ENCODE assay signal across 8 mouse cellular contexts in genomic region chr1:94034984-94035743, GRCm38 (mm10). TPM values are rescaled to one million over a fixed set of nuclear protein-coding genes. Genes with fewer than 3 reads are reported as not detected.
DNase-seq lines count a peak whose midpoint lies in the region; ATAC-seq lines count a peak whose summit lies in the region.

No protein-coding gene starts in this region.

- H3K36me3 ChIP-seq in embryonic facial prominence, embryonic 12.5 days: no peaks in the 10 kb centered on the region
- no peaks in the 10 kb centered on the region for H3K36me3 ChIP-seq in limb, embryonic 10.5 days
- H3K36me3 ChIP-seq in midbrain, embryonic 12.5 days: no peaks in the 10 kb centered on the region

- H3K4me1 ChIP-seq in embryonic facial prominence, embryonic 12.5 days: no peaks in the 10 kb centered on the region
- peaks cover 11% of the 10 kb centered on the region for H3K4me1 ChIP-seq in limb, embryonic 10.5 days
- peaks cover 4% of the 10 kb centered on the region; the same call in 1 of the 2 replicates for H3K4me1 ChIP-seq in midbrain, embryonic 12.5 days

- H3K27ac ChIP-seq in embryonic facial prominence, embryonic 12.5 days: no peak overlapping the region
- peak overlapping the region; percentile 83 for H3K27ac ChIP-seq in limb, embryonic 10.5 days
- H3K27ac ChIP-seq in midbrain, embryonic 12.5 days (replicated peaks): peak overlapping the region; percentile 79

- no peaks in the 10 kb centered on the region for H3K9me3 ChIP-seq in embryonic facial prominence, embryonic 12.5 days
- H3K9me3 ChIP-seq in limb, embryonic 10.5 days (replicated peaks): no peaks in the 10 kb centered on the region
- no peaks in the 10 kb centered on the region for H3K9me3 ChIP-seq in midbrain, embryonic 12.5 days

- H3K9ac ChIP-seq in embryonic facial prominence, embryonic 12.5 days: peak overlapping the region; percentile 34
- peak overlapping the region; percentile 49 for H3K9ac ChIP-seq in midbrain, embryonic 12.5 days (replicated peaks)

- peak; percentile 83 for ATAC-seq in embryonic facial prominence, embryonic 12.5 days (ENCODE audit: insufficient number of reproducible peaks, insufficient read depth, low FRiP score, low TSS enrichment)
- ATAC-seq in midbrain, embryonic 12.5 days (ENCODE audit: low FRiP score, low read depth): peak; percentile 92

- H3K27me3 ChIP-seq in embryonic facial prominence, embryonic 12.5 days: no peaks in the 10 kb centered on the region
- H3K27me3 ChIP-seq in limb, embryonic 10.5 days (ENCODE audit: low read depth, poor library complexity, severe bottlenecking): no peaks in the 10 kb centered on the region
- H3K27me3 ChIP-seq in midbrain, embryonic 12.5 days: no peaks in the 10 kb centered on the region

- peak overlapping the region; percentile 42 for H3K4me3 ChIP-seq in embryonic facial prominence, embryonic 12.5 days
- H3K4me3 ChIP-seq in limb, embryonic 10.5 days: peak overlapping the region; percentile 55
- peak overlapping the region; percentile 43 for H3K4me3 ChIP-seq in midbrain, embryonic 12.5 days

- peak overlapping the region; percentile 85 for H3K4me2 ChIP-seq in embryonic facial prominence, embryonic 12.5 days (replicated peaks)
- peak overlapping the region; percentile 78 for H3K4me2 ChIP-seq in midbrain, embryonic 12.5 days (replicated peaks)

- 1% methylated on average over 25 of the region's 25 CpGs for WGBS in embryonic facial prominence, embryonic 12.5 days
- under 1% methylated on average over 25 of the region's 25 CpGs for WGBS in limb, embryonic 10.5 days
- WGBS in midbrain, embryonic 12.5 days: 2% methylated on average over 22 of the region's 25 CpGs

- DNase-seq in adrenal gland, postnatal 25 days: peak; percentile 88
- DNase-seq in heart, adult 18-20 months: peak; percentile 91 to 93
- peak; percentile 62 for DNase-seq in kidney, adult 18-20 months
- DNase-seq in limb, embryonic 10.5 days (ENCODE audit: low spot score): peak; percentile 79
- DNase-seq in skeletal muscle tissue, adult 2 months (ENCODE audit: low read depth, low spot score): peak; percentile 73
- DNase-seq in MN1 (ENCODE audit: low spot score): no peak

RNA-seq across cellular contexts. Expression of gene Neu4, which starts 14.9 kb away (rescaled TPM):
- not detected in 2 replicates for total RNA-seq in adrenal gland, postnatal 25 days (2021)
- not detected in 2 replicates for polyA plus RNA-seq in embryonic facial prominence, embryonic 12.5 days (2016; fragmentation: Nextera tagmentation; extraction: Ambion mirVana)
- total RNA-seq in heart, adult 18-20 months (2021): not detected
- polyA plus RNA-seq in limb, embryonic 10.5 days (2016; fragmentation: Nextera tagmentation; extraction: Ambion mirVana): not detected in 2 replicates
- not detected in 2 replicates for polyA plus RNA-seq in midbrain, embryonic 12.5 days (2016; fragmentation: Nextera tagmentation; extraction: Ambion mirVana)

RNA-seq across cellular contexts. Expression of gene Pdcd1, which starts 17.2 kb away (rescaled TPM):
- total RNA-seq in adrenal gland, postnatal 25 days (2021): not detected in 2 replicates
- not detected in 2 replicates for polyA plus RNA-seq in embryonic facial prominence, embryonic 12.5 days (2016; fragmentation: Nextera tagmentation; extraction: Ambion mirVana)
- total RNA-seq in heart, adult 18-20 months (2021): under 1 TPM in 1 of 2 experiments, not detected in 1; 0.15 TPM
- not detected in 2 replicates for polyA plus RNA-seq in limb, embryonic 10.5 days (2016; fragmentation: Nextera tagmentation; extraction: Ambion mirVana)
- not detected in 2 replicates for polyA plus RNA-seq in midbrain, embryonic 12.5 days (2016; fragmentation: Nextera tagmentation; extraction: Ambion mirVana)

RNA-seq across cellular contexts. Expression of gene Gal3st2c, which starts 44.9 kb away (rescaled TPM):
- total RNA-seq in adrenal gland, postnatal 25 days (2021): 0.09 and 0.14 TPM in 2 replicates
- not detected in 2 replicates for polyA plus RNA-seq in embryonic facial prominence, embryonic 12.5 days (2016; fragmentation: Nextera tagmentation; extraction: Ambion mirVana)
- 1 to 10 TPM; 1.1 TPM for total RNA-seq in heart, adult 18-20 months (2021)
- not detected in 2 replicates for polyA plus RNA-seq in limb, embryonic 10.5 days (2016; fragmentation: Nextera tagmentation; extraction: Ambion mirVana)
- not detected in 2 replicates for polyA plus RNA-seq in midbrain, embryonic 12.5 days (2016; fragmentation: Nextera tagmentation; extraction: Ambion mirVana)
